ENCODE assay signal across 10 mouse cellular contexts in the genomic region with DNA sequence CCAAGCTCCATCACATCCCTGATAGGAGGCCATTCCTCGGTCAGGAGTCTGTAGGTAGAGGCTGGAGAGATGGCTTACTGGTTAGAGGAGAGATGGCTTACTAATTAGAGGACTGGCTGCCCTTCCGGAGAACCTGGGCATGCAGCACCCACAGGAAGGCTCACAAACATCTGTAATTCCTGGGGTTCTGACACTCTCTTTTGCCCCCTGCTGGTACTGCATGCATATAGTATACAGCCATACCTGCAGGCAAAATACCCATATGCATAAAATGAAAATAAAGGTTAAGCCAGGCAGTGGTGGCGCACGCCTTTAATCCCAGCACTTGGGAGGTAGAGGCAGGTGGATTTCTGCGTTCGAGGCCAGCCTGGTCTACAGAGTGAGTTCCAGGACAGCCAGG. TPM values are rescaled to one million over a fixed set of nuclear protein-coding genes. Genes with fewer than 3 reads are reported as not detected.
DNase-seq lines count a peak whose midpoint lies in the region.
"Had no signal": no experiment of that assay in that cellular context is flagged by ENCODE, and none has a peak within 500 bp of the region (broad histone marks: within the 10 kb centered on the region; RNA-seq: fewer than 3 reads in every experiment).

No protein-coding gene starts in this region.

- peak; percentile 70 for DNase-seq in kidney, adult 9 months
- no peak for DNase-seq in kidney, postnatal 10 days
- DNase-seq in retina, postnatal 1 day, result peak; percentile 37
- DNase-seq in retina, embryonic 14.5 days (ENCODE audit: low spot score), result no peak
- peak; percentile 73 for DNase-seq in induced T-regulatory cell, adult 2 months (ENCODE audit: low read depth)
- peak; percentile 54 for DNase-seq in thymus, postnatal 0 days (ENCODE audit: low spot score)
- DNase-seq in adrenal gland, adult 2 months, result no peak
- DNase-seq in gastrocnemius, postnatal 4 days (ENCODE audit: low spot score in 2 of 2), result no peak
- DNase-seq: cerebellum, postnatal 14 days had no signal

RNA-seq across cellular contexts. Expression of gene Extl1, which starts 3.6 kb away (rescaled TPM):
- 2.9 and 3.3 TPM in 2 replicates for polyA plus RNA-seq in thymus, postnatal 0 days (2015; fragmentation: Nextera tagmentation; extraction: Ambion mirVana)
- 1 to 10 TPM; 3.1 to 4.4 TPM for total RNA-seq in adrenal gland, adult 2 months (2021)
- polyA plus RNA-seq in adrenal gland, adult 2 months (2012; rRNA removed), result 4.9 and 5.6 TPM in 2 replicates
- 10 to 100 TPM in 1 of 2 experiments, 1 to 10 TPM in 1; 7.5 to 10.2 TPM for total RNA-seq in gastrocnemius, postnatal 4 days (2021)

RNA-seq across cellular contexts. Expression of gene Pafah2, which starts 8.9 kb away (rescaled TPM):
- 4.6 and 5.3 TPM in 2 replicates for polyA plus RNA-seq in thymus, postnatal 0 days (2015; fragmentation: Nextera tagmentation; extraction: Ambion mirVana)
- 10 to 100 TPM; 12.1 to 18.7 TPM for total RNA-seq in adrenal gland, adult 2 months (2021)
- polyA plus RNA-seq in adrenal gland, adult 2 months (2012; rRNA removed), result 9.1 and 15.1 TPM in 2 replicates
- total RNA-seq in gastrocnemius, postnatal 4 days (2021), result 1 to 10 TPM; 4.4 to 4.9 TPM

RNA-seq across cellular contexts. Expression of gene Slc30a2, which starts 44.3 kb away (rescaled TPM):
- 0.17 and 0.40 TPM in 2 replicates for polyA plus RNA-seq in thymus, postnatal 0 days (2015; fragmentation: Nextera tagmentation; extraction: Ambion mirVana)
- total RNA-seq in adrenal gland, adult 2 months (2021), result 10 to 100 TPM; 21.2 to 60.8 TPM
- polyA plus RNA-seq in adrenal gland, adult 2 months (2012; rRNA removed), result 33.0 and 56.4 TPM in 2 replicates
- total RNA-seq in gastrocnemius, postnatal 4 days (2021), result under 1 TPM; 0.44 to 0.54 TPM
- polyA plus RNA-seq: liver, adult 2 months had no signal

Comparison
In these comparisons a context has a peak if more than half of its experiments do, and no peak if none do; other contexts are left out.
1. DNase-seq: peak in kidney, adult 9 months (single experiment), retina, postnatal 1 day (single experiment), induced T-regulatory cell, adult 2 months (single experiment) and thymus, postnatal 0 days (single experiment); none in kidney, postnatal 10 days (single experiment), retina, embryonic 14.5 days (single experiment), adrenal gland, adult 2 months (single experiment) and gastrocnemius, postnatal 4 days (0 of 2).
2. RNA of gene Slc30a2, which starts 44.3 kb away (total RNA-seq): 21.2 to 60.8 TPM in adrenal gland, adult 2 months; 0.44 to 0.54 TPM in gastrocnemius, postnatal 4 days; every median in the first group is over 10 times any median in the second.